Mouse (Mus musculus) lung, adult 18-20 months (tissue): ENCODE measurements at regions not wholly inside any gene's neighbourhood (a gene's known extent, or its start where the extent isn't known, plus 50 kb on each side); places are given as distances from the start of the nearest gene placed in this dataset.

ENCODE experiments used
- DNase-seq, 2 experiments: peaks; one replicate each; pipeline ENCODE4 v3.0.0; 2022; ENCODE audit warnings: mixed read lengths in 2 of 2

GRCm38 (mm10) chr10:92225818-92226217 lies 496.4 kb downstream of the Nedd1 start:
- no peak for DNase-seq

- DNase-seq, result no peak
Measured at GRCm38 (mm10) chr10:92225071-92225470, 497.1 kb downstream of the Nedd1 start.

- DNase-seq, result no peak
Measured at GRCm38 (mm10) chr10:92219310-92219709, 502.9 kb downstream of the Nedd1 start.

DNA sequence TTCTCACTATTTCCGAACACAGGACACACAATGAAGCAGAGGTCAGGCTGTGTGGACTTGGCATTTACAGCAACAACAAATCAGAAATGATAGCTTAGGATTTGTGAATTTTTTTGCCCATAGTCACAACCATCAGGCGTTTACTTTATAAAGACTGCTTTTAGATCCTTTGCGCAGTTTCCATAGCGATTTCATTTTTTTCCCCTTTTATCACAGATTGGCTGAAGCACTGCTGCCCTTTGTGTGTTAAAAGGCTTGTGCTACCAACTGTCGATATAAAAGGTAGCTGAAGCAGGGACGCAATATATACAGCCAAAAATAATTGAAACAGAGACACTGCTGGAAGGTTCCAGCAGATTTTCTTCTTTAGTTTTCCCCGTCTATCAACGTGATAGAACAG lies 551.4 kb downstream of the Nedd1 start:
- no peak for DNase-seq

DNA sequence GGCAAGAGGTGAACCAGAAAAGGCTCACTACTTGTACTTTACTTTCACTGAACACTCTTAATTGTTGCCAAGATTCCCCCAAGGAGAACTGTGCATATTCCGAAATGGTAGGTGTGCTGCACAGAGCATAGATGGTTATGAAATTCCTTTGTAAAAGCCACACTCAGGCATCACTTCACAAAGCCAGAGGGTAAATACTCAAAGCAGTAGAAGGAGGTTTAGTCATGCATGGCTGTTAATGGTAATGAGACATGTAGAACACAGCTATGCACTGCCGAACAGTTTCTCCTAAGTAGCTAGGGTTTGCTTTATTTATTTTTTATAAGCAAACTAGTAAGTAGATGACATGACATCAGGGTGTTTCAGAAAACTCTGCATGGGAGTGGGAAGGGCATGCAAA lies 556.2 kb downstream of the Nedd1 start:
- DNase-seq, result peak in 1 of 2 experiments; percentile 39

- DNase-seq, result no peak
Measured at GRCm38 (mm10) chr10:92164991-92165390, 557.2 kb downstream of the Nedd1 start.

DNA sequence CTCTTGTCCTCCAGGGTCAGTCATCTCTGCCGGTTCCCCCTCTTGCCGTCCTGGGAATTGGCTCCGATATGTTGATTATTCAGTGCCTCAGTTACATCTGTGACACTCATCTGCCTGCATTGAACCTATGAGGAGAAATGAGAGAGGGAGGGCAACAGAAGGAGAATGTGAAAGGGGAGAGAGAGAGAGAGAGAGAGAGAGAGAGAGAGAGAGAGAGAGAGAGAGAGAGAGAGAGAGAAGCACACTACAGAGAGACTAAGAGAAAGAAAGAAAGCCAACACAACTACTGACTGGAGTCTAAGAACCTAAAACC lies 557.6 kb downstream of the Nedd1 start:
- no peak for DNase-seq

DNA sequence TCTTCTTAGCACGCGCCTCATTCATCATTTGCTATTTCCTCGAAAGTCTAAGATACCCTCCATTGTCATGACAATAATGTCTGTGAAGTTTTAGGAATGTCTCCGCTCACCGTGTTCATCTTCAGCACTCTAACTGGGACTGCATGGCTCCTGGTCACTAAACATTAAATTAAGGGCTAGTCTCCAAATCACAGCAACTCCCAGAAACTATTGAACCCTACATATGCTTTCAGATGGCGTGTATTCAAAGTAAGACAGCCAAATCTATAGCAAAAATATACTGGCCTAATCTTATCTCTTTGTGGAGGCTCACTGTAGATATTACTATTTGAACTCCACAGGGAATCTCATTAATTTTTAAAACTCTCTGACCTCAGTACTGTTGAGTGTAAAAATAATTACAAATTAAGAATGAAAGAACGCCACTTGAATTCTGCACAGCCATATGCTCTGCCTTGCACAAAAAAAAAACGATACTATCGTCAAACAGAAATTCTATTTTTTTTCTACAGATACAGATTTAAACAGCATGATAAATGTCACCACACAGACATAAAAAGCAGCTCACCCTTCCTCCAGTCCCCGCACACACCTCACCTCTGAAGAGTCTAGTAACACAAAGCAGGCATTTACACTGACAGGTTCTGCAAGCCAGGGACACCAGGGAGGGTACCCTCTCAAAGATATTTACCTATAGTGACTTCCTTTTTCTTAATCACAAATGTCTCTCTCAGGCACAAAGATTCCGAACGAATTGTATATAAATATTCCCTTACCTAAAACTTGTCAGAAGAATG lies 558.2 kb downstream of the Nedd1 start:
- DNase-seq, result no peak

GRCm38 (mm10) chr10:92163071-92163504 lies 559.1 kb downstream of the Nedd1 start:
- no peak for DNase-seq

DNA sequence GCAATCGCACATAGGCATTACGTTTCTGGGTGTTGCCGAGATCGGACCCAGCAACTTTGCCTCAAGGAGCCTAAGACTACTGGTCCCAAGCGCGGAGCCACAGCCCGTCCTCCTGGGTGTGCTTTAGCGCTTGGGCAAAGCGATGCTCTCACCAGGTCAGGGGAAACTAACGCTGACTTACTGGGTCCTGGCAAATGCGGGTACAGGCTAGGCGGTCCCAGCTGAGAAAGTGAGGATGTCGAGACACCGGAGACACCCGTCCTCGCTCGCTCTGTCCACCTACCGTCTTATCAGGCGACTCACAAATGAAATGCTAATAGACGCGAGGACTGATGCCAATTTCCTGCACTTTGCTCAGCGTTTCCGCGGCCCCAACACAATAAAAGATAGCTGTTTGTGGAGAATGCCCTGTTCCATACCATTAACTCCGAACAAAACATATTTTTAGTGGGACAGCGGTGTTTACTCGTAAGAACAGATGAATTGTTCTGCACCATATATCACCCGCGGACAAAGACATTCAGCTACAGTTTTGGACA lies 559.7 kb downstream of the Nedd1 start:
- no peak for DNase-seq

- DNase-seq, result no peak
Measured at GRCm38 (mm10) chr10:92161501-92161900, 560.7 kb downstream of the Nedd1 start.

DNA sequence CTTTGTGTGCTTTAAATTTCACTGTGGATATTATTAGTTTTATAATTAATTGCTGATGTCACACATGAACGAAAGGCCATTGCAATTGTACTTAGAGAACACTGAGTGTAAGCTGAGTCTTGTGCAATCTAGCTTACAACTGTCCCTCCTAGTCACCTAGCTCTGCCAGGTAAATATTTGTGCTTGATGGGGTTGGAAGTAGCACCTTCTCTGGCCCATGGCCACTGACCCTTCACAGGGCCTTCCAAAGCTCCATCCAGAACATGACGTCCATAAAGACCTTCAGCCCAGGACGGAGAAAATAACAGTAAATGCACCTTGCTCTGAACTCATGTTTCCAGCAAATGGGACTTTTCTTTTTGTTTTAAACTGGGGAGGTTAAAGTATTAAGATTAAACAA lies 576.0 kb downstream of the Nedd1 start:
- peak; percentile 15 to 44 for DNase-seq

DNA sequence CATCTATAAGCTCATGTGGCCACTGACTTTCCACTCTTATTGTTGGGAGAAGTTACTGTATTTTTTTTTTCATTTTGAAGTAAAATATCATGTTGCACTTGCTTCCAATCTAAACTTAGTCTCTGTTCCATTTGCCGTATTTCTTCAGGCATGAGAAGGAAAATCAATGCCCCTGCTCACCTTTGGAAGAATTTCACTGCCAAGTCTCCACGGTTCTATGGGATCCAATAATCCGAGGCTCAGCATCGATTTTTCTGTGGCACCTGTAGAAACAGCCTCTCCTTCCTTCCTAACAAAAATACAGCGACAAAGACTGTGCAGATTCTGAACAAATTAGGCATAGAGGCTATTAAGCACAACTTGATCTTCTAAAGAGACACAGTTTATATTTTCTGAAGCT lies 586.7 kb downstream of the Nedd1 start:
- no peak for DNase-seq

GRCm38 (mm10) chr10:92112790-92113189 lies 609.4 kb downstream of the Nedd1 start:
- no peak for DNase-seq

DNA sequence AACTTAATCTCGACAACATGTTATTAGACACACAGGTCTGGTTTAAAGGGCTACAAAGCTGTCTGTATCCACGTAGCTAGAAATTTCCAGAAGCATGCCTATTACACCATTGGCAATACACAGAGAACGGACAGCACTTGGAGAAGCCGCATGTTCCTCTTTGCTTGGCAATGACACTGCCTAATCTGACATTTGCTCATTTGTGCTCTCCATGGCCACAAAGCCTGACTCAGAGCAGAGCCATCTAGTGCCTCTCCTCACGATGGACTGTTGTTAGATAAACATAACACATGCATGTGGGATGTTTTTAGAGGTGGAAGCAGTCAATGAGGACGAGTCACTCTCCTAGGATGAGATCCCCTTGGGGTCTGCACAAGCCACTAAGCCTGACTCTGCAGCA lies 615.9 kb downstream of the Nedd1 start:
- DNase-seq, result no peak

GRCm38 (mm10) chr10:92103887-92104286 lies 618.3 kb downstream of the Nedd1 start:
- DNase-seq, result no peak

DNA sequence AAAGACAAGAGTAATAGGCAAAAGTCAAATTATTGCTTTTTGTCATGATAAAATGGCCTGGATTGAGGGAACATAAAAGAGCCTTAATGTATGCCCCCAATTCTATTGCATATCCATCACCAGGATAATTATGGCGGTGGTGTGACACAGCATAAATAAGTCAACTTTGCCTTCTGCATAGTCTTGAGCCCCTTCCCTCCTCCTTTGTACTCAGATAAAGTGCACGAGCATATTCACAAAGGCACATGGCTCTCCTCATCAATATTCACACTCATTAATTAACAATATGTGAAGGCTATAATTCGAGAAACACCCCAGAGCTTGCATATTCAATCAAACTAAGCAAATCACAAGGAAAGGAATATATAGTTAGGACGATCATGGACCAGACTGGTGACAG lies 619.5 kb downstream of the Nedd1 start:
- no peak for DNase-seq

DNA sequence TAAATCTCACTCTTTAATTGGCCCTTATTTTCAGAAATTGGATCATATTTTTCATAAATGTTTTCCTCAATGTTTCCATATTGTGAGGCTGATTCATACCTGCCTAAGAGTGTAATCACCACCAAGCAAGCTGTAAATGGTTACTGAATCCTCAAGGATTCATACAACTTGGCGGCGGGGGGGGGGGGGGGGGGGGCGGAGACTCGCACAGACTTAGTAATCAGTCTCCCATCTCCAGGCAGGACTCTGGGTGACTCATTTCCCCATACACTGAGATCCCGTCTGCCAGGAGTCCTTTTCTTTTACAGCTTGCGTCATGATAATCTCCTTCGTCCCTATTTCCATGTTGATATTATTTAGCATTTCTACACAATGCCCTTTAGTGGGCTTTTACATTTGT lies 624.7 kb downstream of the Nedd1 start:
- DNase-seq, result no peak

- DNase-seq, result no peak
Measured at GRCm38 (mm10) chr10:92097081-92097480, 625.1 kb downstream of the Nedd1 start.

DNA sequence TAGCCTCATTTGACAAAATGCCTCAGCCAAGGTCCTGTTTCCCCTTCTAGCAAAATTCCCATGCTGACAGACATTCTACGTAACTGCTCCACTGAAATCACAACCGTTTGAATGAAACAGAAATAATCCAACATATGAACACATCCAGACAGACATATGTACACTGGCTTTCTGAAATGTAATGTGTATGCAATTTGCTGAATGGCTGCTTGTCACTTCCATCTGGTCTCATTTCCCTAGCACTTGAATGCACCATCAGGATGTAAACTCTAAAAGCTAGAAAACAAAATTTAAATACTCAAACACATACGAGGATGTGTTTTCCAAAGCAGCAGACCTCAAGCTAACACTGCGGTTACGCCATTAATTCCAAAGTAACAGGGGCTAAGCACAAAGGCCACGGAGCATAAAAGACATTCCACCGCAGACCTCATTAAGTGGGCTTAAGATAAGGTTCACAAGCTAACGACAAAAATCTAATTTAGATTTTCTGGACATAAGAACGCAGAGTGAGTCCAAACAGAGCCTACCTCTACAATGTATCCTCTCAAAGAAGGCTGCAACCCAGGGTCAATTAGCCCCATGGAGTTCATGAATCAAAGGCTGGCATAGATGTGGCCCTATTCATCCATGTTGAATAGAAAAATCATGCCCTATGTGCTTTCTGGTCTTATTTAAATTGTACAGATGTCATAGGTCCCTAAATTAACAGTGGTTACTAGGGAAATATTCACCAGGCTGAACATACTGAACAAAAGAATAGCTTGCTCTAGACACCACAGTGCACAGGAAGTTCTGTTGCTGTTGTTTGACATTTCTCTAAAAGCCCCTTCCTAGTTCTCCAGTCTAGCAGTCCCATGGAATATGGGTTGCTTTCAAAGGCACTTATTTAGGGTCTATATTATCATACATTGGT lies 630.5 kb downstream of the Nedd1 start:
- DNase-seq, result no peak

- no peak for DNase-seq
Measured at GRCm38 (mm10) chr10:92082111-92082510, 640.1 kb downstream of the Nedd1 start.

- DNase-seq, result no peak
Measured at GRCm38 (mm10) chr10:92081199-92081598, 641.0 kb downstream of the Nedd1 start.

- DNase-seq, result no peak
Measured at GRCm38 (mm10) chr10:92079421-92079820, 642.8 kb downstream of the Nedd1 start.

- no peak for DNase-seq
Measured at GRCm38 (mm10) chr10:92077291-92077690, 644.9 kb downstream of the Nedd1 start.
